Mouse (Mus musculus): ENCODE measurements at regions not wholly inside any gene's neighbourhood (a gene's known extent, or its start where the extent isn't known, plus 50 kb on each side); places are given as distances from the start of the nearest gene placed in this dataset.

- DNase-seq (ENCODE audit: low read depth), result no peak
Measured at GRCm38 (mm10) chr6:106876690-106877089, 76.8 kb upstream of the Crbn start.

- no peak for DNase-seq (ENCODE audit: low read depth)
Measured at GRCm38 (mm10) chr6:106891879-106892638, 92.2 kb upstream of the Crbn start.

- DNase-seq (ENCODE audit: low read depth), result no peak
Measured at GRCm38 (mm10) chr6:106892639-106892934, 92.7 kb upstream of the Crbn start.

GRCm38 (mm10) chr6:106903953-106904683, 104.2 kb upstream of the Crbn start:
- DNase-seq (ENCODE audit: low read depth), result no peak

GRCm38 (mm10) chr6:106915121-106915520, 115.2 kb upstream of the Crbn start:
- DNase-seq (ENCODE audit: low read depth), result no peak

- no peak for DNase-seq (ENCODE audit: low read depth)
Measured at GRCm38 (mm10) chr6:106916683-106917289, 116.9 kb upstream of the Crbn start.

- no peak for DNase-seq (ENCODE audit: low read depth)
Measured at GRCm38 (mm10) chr6:106920951-106921350, 121.1 kb upstream of the Crbn start.

GRCm38 (mm10) chr6:106925486-106925885, 125.6 kb upstream of the Crbn start:
- no peak for DNase-seq (ENCODE audit: low read depth)

- no peak for DNase-seq (ENCODE audit: low read depth)
Measured at GRCm38 (mm10) chr6:106933584-106933983, 133.7 kb upstream of the Crbn start.

- DNase-seq (ENCODE audit: low read depth), result no peak
Measured at GRCm38 (mm10) chr6:106946227-106946927, 146.5 kb upstream of the Crbn start.

- DNase-seq (ENCODE audit: low read depth), result no peak
Measured at GRCm38 (mm10) chr6:106950909-106951308, 151.0 kb upstream of the Crbn start.

GRCm38 (mm10) chr6:106961320-106961719, 161.4 kb upstream of the Crbn start:
- no peak for DNase-seq (ENCODE audit: low read depth)

- DNase-seq (ENCODE audit: low read depth), result no peak
Measured at GRCm38 (mm10) chr6:106964337-106964736, 164.5 kb upstream of the Crbn start.

GRCm38 (mm10) chr6:106975439-106975838, 175.6 kb upstream of the Crbn start:
- no peak for DNase-seq (ENCODE audit: low read depth)

GRCm38 (mm10) chr6:106978721-106979120, 178.8 kb upstream of the Crbn start:
- DNase-seq (ENCODE audit: low read depth), result no peak

GRCm38 (mm10) chr6:106979755-106980154, 179.9 kb upstream of the Crbn start:
- DNase-seq (ENCODE audit: low read depth), result no peak

- no peak for DNase-seq (ENCODE audit: low read depth)
Measured at GRCm38 (mm10) chr6:106980188-106980587, 180.3 kb upstream of the Crbn start.

GRCm38 (mm10) chr6:106981232-106981631, 181.4 kb upstream of the Crbn start:
- DNase-seq (ENCODE audit: low read depth), result no peak

GRCm38 (mm10) chr6:106985132-106985801, 185.4 kb upstream of the Crbn start:
- DNase-seq (ENCODE audit: low read depth), result no peak

- DNase-seq (ENCODE audit: low read depth), result no peak
Measured at GRCm38 (mm10) chr6:106991586-106991985, 191.7 kb upstream of the Crbn start.

GRCm38 (mm10) chr6:107004406-107005120, 204.7 kb upstream of the Crbn start:
- DNase-seq (ENCODE audit: low read depth), result no peak
